Mouse (Mus musculus) liver, embryonic 16.5 days (tissue): ENCODE results near the gene Meaf6. TPM values are rescaled to one million over a fixed set of nuclear protein-coding genes. Genes with fewer than 3 reads are reported as not detected.
A peak's percentile ranks its signal among the peaks of the same experiment; 100 is the strongest.

Experiments used
- ATAC-seq: fragments of 200-750 bp; cut with Nextera tagmentation; 2 replicates; pipeline ENCODE4 v1.8.0; 2017; ENCODE audit warnings: low read depth, mild to moderate bottlenecking, moderate number of reproducible peaks, moderate library complexity
- H3K27ac ChIP-seq: fragments of 300-500 bp; sonication (generic); 2 replicates; pipeline ENCODE4 v1.5.1; 2014; ENCODE audit warnings: mild to moderate bottlenecking, low read length
- H3K27me3 ChIP-seq: fragments of 300-500 bp; sonication (generic); 2 replicates; pipeline ENCODE4 v1.6.1; 2014; ENCODE audit warnings: low read depth, low read length, mixed read lengths; ENCODE audit not compliant: control insufficient read depth, insufficient read depth
- H3K36me3 ChIP-seq: fragments of 300-500 bp; sonication (generic); 2 replicates; pipeline ENCODE4 v1.6.1; 2014; ENCODE audit warnings: mild to moderate bottlenecking; ENCODE audit not compliant: control insufficient read depth, insufficient read depth
- H3K4me1 ChIP-seq: fragments of 300-500 bp; sonication (generic); 2 replicates; pipeline ENCODE4 v1.6.1; 2014; ENCODE audit warnings: low read depth, low read length, mixed read lengths; ENCODE audit not compliant: control insufficient read depth
- H3K4me2 ChIP-seq: fragments of 300-500 bp; sonication (generic); 2 replicates; pipeline ENCODE4 v1.6.1; 2014; ENCODE audit warnings: low read depth, low read length, mixed read lengths
- H3K4me3 ChIP-seq: fragments of 300-500 bp; sonication (generic); 2 replicates; pipeline ENCODE4 v1.5.1; 2014; ENCODE audit warnings: low read depth, mild to moderate bottlenecking, low read length
- H3K9ac ChIP-seq: fragments of 300-500 bp; sonication (generic); 2 replicates; pipeline ENCODE4 v1.6.1; 2014; ENCODE audit warnings: low read depth, low read length
- H3K9me3 ChIP-seq: fragments of 300-500 bp; sonication (generic); replicated peaks from 2 replicates; pipeline ENCODE4 v1.6.1; 2016; ENCODE audit warnings: low read length; ENCODE audit not compliant: control insufficient read depth
- WGBS: fragments of 180-500 bp; shearing (Covaris S2); extraction: QIAGEN DNeasy Blood & Tissue Kit; methylation state at CpG from one replicate; pipeline ENCODE4 v1.1.7; 2014; ENCODE audit not compliant: insufficient replicate concordance; 5-methylcytosine and 5-hydroxymethylcytosine counted together
- polyA plus RNA-seq: library from polyadenylated mRNA; unstranded; fragments of >200 nt; fragmentation: Nextera tagmentation; extraction: Ambion mirVana; gene quantifications from 2 replicates; pipeline ENCODE4 v1.2.1, GENCODE M21; 2015

Gene Meaf6
- polyA plus RNA-seq, 1 experiment from 2014 or later: 15.9 TPM

GRCm38 (mm10) chr4:125065517-125066307, 19.2 kb upstream of the Meaf6 start, which contains the start of gene Dnali1:
Gene Dnali1 (minus strand): TSS chr4:125065703.
- WGBS: 2% methylated on average over 26 of the region's 26 CpGs
- no peak for ATAC-seq
- H3K4me2 ChIP-seq: peak within 1 kb of the TSS; percentile 93
- H3K27me3 ChIP-seq: no peaks in the 10 kb centered on the region
- H3K36me3 ChIP-seq: peaks cover 3% of the 10 kb centered on the region
- peak within 1 kb of the TSS; percentile 91 for H3K9ac ChIP-seq
- peak within 1 kb of the TSS; percentile 72 for H3K4me3 ChIP-seq
- no peaks in the 10 kb centered on the region for H3K9me3 ChIP-seq
- peak within 1 kb of the TSS; percentile 68 for H3K27ac ChIP-seq
- peaks cover 16% of the 10 kb centered on the region for H3K4me1 ChIP-seq

GRCm38 (mm10) chr4:125066490-125067370, 18.2 kb upstream of the Meaf6 start, which contains the start of gene Snip1:
Gene Snip1 (plus strand): TSS chr4:125066672.
- Histone ChIP-seq H3K4me3 (peak within 1 kb of the TSS; percentile 72), H3K36me3 (peaks cover 13% of the 10 kb centered on the region), H3K9ac (peak within 1 kb of the TSS; percentile 91), H3K27me3 (no peaks in the 10 kb centered on the region), H3K27ac (peak within 1 kb of the TSS; percentile 68), H3K9me3 (no peaks in the 10 kb centered on the region), H3K4me2 (peak within 1 kb of the TSS; percentile 93), H3K4me1 (peaks cover 16% of the 10 kb centered on the region)
- WGBS: under 1% methylated on average over 78 of the region's 78 CpGs
- peak; percentile 94 for ATAC-seq

- Histone ChIP-seq H3K4me2 (no peak overlapping the region), H3K27me3 (no peaks in the 10 kb centered on the region), H3K36me3 (peaks cover 16% of the 10 kb centered on the region), H3K27ac (no peak overlapping the region), H3K4me1 (no peaks in the 10 kb centered on the region), H3K9ac (no peak overlapping the region), H3K4me3 (no peak overlapping the region), H3K9me3 (no peaks in the 10 kb centered on the region)
- 81% methylated on average over 2 of the region's 2 CpGs for WGBS
- ATAC-seq: no peak
Measured at GRCm38 (mm10) chr4:125077700-125078099, 7.2 kb upstream of the Meaf6 start.

GRCm38 (mm10) chr4:125078698-125079097, 6.2 kb upstream of the Meaf6 start:
- H3K27me3 ChIP-seq: no peaks in the 10 kb centered on the region
- no peaks in the 10 kb centered on the region for H3K9me3 ChIP-seq
- WGBS: 85% methylated on average over 2 of the region's 2 CpGs
- no peak overlapping the region for H3K4me2 ChIP-seq
- H3K9ac ChIP-seq: no peak overlapping the region
- peaks cover 6% of the 10 kb centered on the region; the same call in 1 of the 2 replicates for H3K36me3 ChIP-seq
- H3K4me1 ChIP-seq: peaks cover 4% of the 10 kb centered on the region
- ATAC-seq: no peak
- no peak overlapping the region for H3K4me3 ChIP-seq
- no peak overlapping the region for H3K27ac ChIP-seq

- Histone ChIP-seq H3K4me1 (peaks cover 18% of the 10 kb centered on the region), H3K9me3 (no peaks in the 10 kb centered on the region), H3K4me3 (peak overlapping the region; percentile 88), H3K27ac (peak overlapping the region; percentile 94), H3K27me3 (no peaks in the 10 kb centered on the region), H3K4me2 (peak overlapping the region; percentile 79), H3K9ac (peak overlapping the region; percentile 94), H3K36me3 (peaks cover 4% of the 10 kb centered on the region)
- ATAC-seq: peak; percentile 95
- under 1% methylated on average over 37 of the region's 45 CpGs for WGBS
Measured at GRCm38 (mm10) chr4:125085346-125085841, 460 bp downstream of the Meaf6 start.

GRCm38 (mm10) chr4:125093031-125093430, 8.1 kb downstream of the Meaf6 start:
- Histone ChIP-seq H3K36me3 (peaks cover 16% of the 10 kb centered on the region), H3K9me3 (no peaks in the 10 kb centered on the region), H3K4me1 (no peaks in the 10 kb centered on the region), H3K4me3 (no peak overlapping the region), H3K27ac (no peak overlapping the region), H3K9ac (no peak overlapping the region), H3K27me3 (no peaks in the 10 kb centered on the region), H3K4me2 (no peak overlapping the region)
- ATAC-seq: no peak
- 78% methylated on average over 5 of the region's 5 CpGs for WGBS

- no peak overlapping the region for H3K4me3 ChIP-seq
- WGBS: 89% methylated on average over 5 of the region's 5 CpGs
- no peak for ATAC-seq
- H3K9me3 ChIP-seq: no peaks in the 10 kb centered on the region
- peaks cover 6% of the 10 kb centered on the region for H3K36me3 ChIP-seq
- no peaks in the 10 kb centered on the region for H3K27me3 ChIP-seq
- H3K27ac ChIP-seq: no peak overlapping the region
- H3K4me2 ChIP-seq: no peak overlapping the region
- H3K9ac ChIP-seq: no peak overlapping the region
- H3K4me1 ChIP-seq: no peaks in the 10 kb centered on the region
Measured at GRCm38 (mm10) chr4:125096066-125096465, 11.1 kb downstream of the Meaf6 start.

GRCm38 (mm10) chr4:125097412-125097811, 12.5 kb downstream of the Meaf6 start:
- Histone ChIP-seq H3K9ac (no peak overlapping the region), H3K27ac (no peak overlapping the region), H3K4me2 (no peak overlapping the region), H3K4me1 (no peaks in the 10 kb centered on the region), H3K36me3 (no peaks in the 10 kb centered on the region), H3K9me3 (no peaks in the 10 kb centered on the region), H3K27me3 (no peaks in the 10 kb centered on the region), H3K4me3 (no peak overlapping the region)
- 71% methylated on average over 4 of the region's 4 CpGs for WGBS
- no peak for ATAC-seq
